Mouse (Mus musculus) cortical plate, adult 2 months (tissue): ENCODE measurements at regions not wholly inside any gene's neighbourhood (a gene's known extent, or its start where the extent isn't known, plus 50 kb on each side); places are given as distances from the start of the nearest gene placed in this dataset.
A peak's percentile ranks its signal among the peaks of the same experiment; 100 is the strongest.

ENCODE experiments used
- H3K27ac ChIP-seq: fragments of 200-500 bp; 2 replicates; pipeline ENCODE4 v1.5.1; 2012; ENCODE audit warnings: low read length, control low read depth, inconsistent platforms; ENCODE audit not compliant: insufficient read depth
- H3K4me1 ChIP-seq: fragments of 200-500 bp; 2 replicates; pipeline ENCODE4 v1.6.1; 2011; ENCODE audit warnings: low read length; ENCODE audit not compliant: control insufficient read depth, insufficient read depth
- H3K4me3 ChIP-seq: fragments of 200-500 bp; 2 replicates; pipeline ENCODE4 v1.5.1; 2011; ENCODE audit warnings: mild to moderate bottlenecking, low read length, control low read depth; ENCODE audit not compliant: insufficient read depth
- CTCF ChIP-seq: fragments of 200-500 bp; IDR thresholded peaks from 2 replicates; pipeline ENCODE4 v1.5.1; 2011; ENCODE audit warnings: mild to moderate bottlenecking, control low read depth, low read length; ENCODE audit not compliant: insufficient read depth; ENCODE audit errors: extremely low read depth
- POLR2A ChIP-seq: fragments of 200-500 bp; IDR thresholded peaks from 2 replicates; pipeline ENCODE4 v1.6.1; 2011; ENCODE audit warnings: mild to moderate bottlenecking, low read length, control low read depth; ENCODE audit not compliant: insufficient read depth; ENCODE audit errors: extremely low read depth

- H3K4me1 ChIP-seq = no peaks in the 10 kb centered on the region
- no peak overlapping the region for H3K27ac ChIP-seq
- TF ChIP-seq CTCF (no peak), POLR2A (no peak)
- H3K4me3 ChIP-seq = no peak overlapping the region
Measured at GRCm38 (mm10) chr14:103458340-103458739, 54.8 kb upstream of the Scel start.

- Histone ChIP-seq H3K4me1 (no peaks in the 10 kb centered on the region), H3K27ac (no peak overlapping the region), H3K4me3 (no peak overlapping the region)
- TF ChIP-seq CTCF (no peak), POLR2A (no peak)
Measured at GRCm38 (mm10) chr14:103456106-103456505, 57.0 kb upstream of the Scel start.

- TF ChIP-seq CTCF (no peak), POLR2A (no peak)
- H3K4me3 ChIP-seq = no peak overlapping the region
- no peaks in the 10 kb centered on the region for H3K4me1 ChIP-seq
Measured at GRCm38 (mm10) chr14:103450756-103451155, 62.4 kb upstream of the Scel start.

DNA sequence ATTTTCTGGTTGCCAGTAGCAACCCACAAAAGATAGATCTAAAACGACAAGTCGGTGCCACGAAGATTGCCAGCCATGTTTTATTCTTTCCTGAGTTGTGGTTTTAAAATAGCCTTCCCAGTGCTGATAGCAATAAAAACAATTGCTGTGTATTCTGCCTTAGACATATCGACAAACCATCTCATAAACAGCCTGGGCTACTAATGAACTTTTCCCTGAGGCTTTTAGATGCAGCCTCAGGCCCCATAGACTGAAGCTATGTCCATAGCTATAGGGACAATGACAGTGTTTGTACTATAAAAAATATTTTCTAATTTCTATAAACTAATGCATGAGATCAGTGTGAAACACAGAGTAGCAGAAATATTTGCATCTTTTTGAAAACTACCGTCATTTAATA is 63.7 kb upstream of the Scel start:
- Histone ChIP-seq H3K27ac (no peak overlapping the region), H3K4me1 (no peaks in the 10 kb centered on the region), H3K4me3 (no peak overlapping the region)
- TF ChIP-seq POLR2A (no peak), CTCF (no peak)

More at GRCm38 (mm10) chr14:103450756-103451155, 62.4 kb upstream of the Scel start:
- H3K27ac ChIP-seq = no peak overlapping the region

GRCm38 (mm10) chr14:103449033-103449432 is 64.1 kb upstream of the Scel start:
- H3K4me3 ChIP-seq = no peak overlapping the region
- TF ChIP-seq CTCF = no peak
- no peak for TF ChIP-seq POLR2A
- H3K4me1 ChIP-seq = no peaks in the 10 kb centered on the region
- no peak overlapping the region for H3K27ac ChIP-seq

DNA sequence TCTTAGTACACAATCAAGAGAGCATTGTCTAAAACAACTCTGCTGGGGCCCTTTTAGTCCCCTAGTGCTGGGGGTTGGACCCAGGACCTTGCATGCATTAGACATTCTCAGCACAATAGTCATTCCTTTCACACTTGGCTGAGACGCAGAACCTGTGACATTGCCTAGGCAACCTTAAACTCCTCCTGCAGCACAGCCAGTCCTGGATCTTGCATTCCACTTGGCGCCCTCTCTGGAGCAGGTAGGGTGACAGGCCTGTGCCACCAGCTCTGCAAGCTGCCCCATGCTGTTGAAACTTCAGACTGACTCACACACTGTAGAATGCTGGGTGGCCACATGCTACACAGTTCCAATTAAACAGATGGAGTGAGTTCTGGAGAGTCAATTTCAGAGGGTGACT is 66.5 kb upstream of the Scel start:
- no peak overlapping the region for H3K4me3 ChIP-seq
- TF ChIP-seq POLR2A (no peak), CTCF (no peak)
- H3K4me1 ChIP-seq = no peaks in the 10 kb centered on the region
- no peak overlapping the region for H3K27ac ChIP-seq

GRCm38 (mm10) chr14:103441454-103442065 is 71.6 kb upstream of the Scel start:
- TF ChIP-seq POLR2A (no peak), CTCF (no peak)

DNA sequence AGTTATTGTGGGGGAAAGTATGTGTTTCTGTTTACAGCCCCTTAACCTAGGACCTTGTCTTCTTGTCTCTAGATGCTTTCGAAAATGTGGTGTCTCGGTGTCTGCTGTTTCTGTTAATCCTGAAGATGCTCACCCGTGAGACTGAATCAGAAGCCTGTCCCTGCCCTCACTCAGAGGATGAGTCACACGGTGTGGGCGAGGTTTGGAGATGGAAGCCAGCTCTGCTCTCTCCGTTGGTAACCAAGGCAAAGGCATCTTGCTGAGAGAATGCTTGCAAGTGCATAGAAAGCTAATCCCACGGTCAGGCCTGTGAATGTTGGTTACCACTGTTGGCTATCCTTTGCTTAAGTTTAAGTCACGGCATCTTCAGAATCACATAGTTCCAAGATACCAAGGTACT is 72.9 kb upstream of the Scel start:
- Histone ChIP-seq H3K27ac (no peak overlapping the region), H3K4me3 (no peak overlapping the region), H3K4me1 (no peaks in the 10 kb centered on the region)
- TF ChIP-seq CTCF = no peak
- 0 out of 2 replicates have a peak, but pooled peaks have one; percentile 34 for TF ChIP-seq POLR2A

More at GRCm38 (mm10) chr14:103441454-103442065, 71.6 kb upstream of the Scel start:
- no peak overlapping the region for H3K4me3 ChIP-seq
- no peaks in the 10 kb centered on the region for H3K4me1 ChIP-seq
- H3K27ac ChIP-seq = no peak overlapping the region

- H3K27ac ChIP-seq = no peak overlapping the region
- TF ChIP-seq POLR2A = no peak
- TF ChIP-seq CTCF = no peak
- no peaks in the 10 kb centered on the region for H3K4me1 ChIP-seq
- H3K4me3 ChIP-seq = no peak overlapping the region
Measured at GRCm38 (mm10) chr14:103434218-103434617, 78.9 kb upstream of the Scel start.

- Histone ChIP-seq H3K4me1 (no peaks in the 10 kb centered on the region), H3K4me3 (no peak overlapping the region), H3K27ac (no peak overlapping the region)
- TF ChIP-seq POLR2A = no peak
- TF ChIP-seq CTCF = no peak
Measured at GRCm38 (mm10) chr14:103433106-103433505, 80.0 kb upstream of the Scel start.
